Mouse (Mus musculus): ENCODE measurements around the gene Mydgf. TPM values are rescaled to one million over a fixed set of nuclear protein-coding genes. Genes with fewer than 3 reads are reported as not detected.

Gene Mydgf
- polyA plus RNA-seq, 1 experiment from 2014 or later, result 62.3 TPM

- no peak overlapping the region for H3K27ac ChIP-seq
- WGBS, result 65% methylated on average over 2 of the region's 2 CpGs
- no peak overlapping the region for H3K4me3 ChIP-seq
- H3K4me2 ChIP-seq, result no peak overlapping the region
- peaks cover 5% of the 10 kb centered on the region for H3K4me1 ChIP-seq (replicated peaks)
- no peak for ATAC-seq (replicated peaks; ENCODE audit: insufficient number of reproducible peaks, insufficient read depth, low FRiP score, low read depth)
- H3K36me3 ChIP-seq, result peaks cover 55% of the 10 kb centered on the region
- no peaks in the 10 kb centered on the region for H3K27me3 ChIP-seq
- no peak overlapping the region for H3K9ac ChIP-seq
- H3K9me3 ChIP-seq (replicated peaks), result no peaks in the 10 kb centered on the region
Observed at GRCm38 (mm10) chr17:56211090-56211489, 27.4 kb upstream of the Mydgf start.

- H3K4me1 ChIP-seq (replicated peaks), result peaks cover 5% of the 10 kb centered on the region
- H3K4me2 ChIP-seq, result no peak overlapping the region
- H3K9me3 ChIP-seq (replicated peaks), result no peaks in the 10 kb centered on the region
- H3K4me3 ChIP-seq, result no peak overlapping the region
- H3K27ac ChIP-seq, result no peak overlapping the region
- peaks cover 77% of the 10 kb centered on the region for H3K36me3 ChIP-seq
- ATAC-seq (replicated peaks; ENCODE audit: insufficient number of reproducible peaks, insufficient read depth, low FRiP score, low read depth), result no peak
- H3K27me3 ChIP-seq, result no peaks in the 10 kb centered on the region
- WGBS, result 87% methylated on average over 3 of the region's 3 CpGs
- H3K9ac ChIP-seq, result no peak overlapping the region
Observed at GRCm38 (mm10) chr17:56208821-56209220, 25.1 kb upstream of the Mydgf start.

GRCm38 (mm10) chr17:56207963-56208530, 24.3 kb upstream of the Mydgf start:
- Histone ChIP-seq H3K27ac (no peak overlapping the region), H3K4me2 (no peak overlapping the region), H3K9me3 (replicated peaks) (no peaks in the 10 kb centered on the region), H3K9ac (no peak overlapping the region), H3K27me3 (no peaks in the 10 kb centered on the region), H3K4me3 (no peak overlapping the region), H3K36me3 (peaks cover 85% of the 10 kb centered on the region), H3K4me1 (replicated peaks) (peaks cover 4% of the 10 kb centered on the region)
- WGBS, result 89% methylated on average over 9 of the region's 9 CpGs
- no peak for ATAC-seq (replicated peaks; ENCODE audit: insufficient number of reproducible peaks, insufficient read depth, low FRiP score, low read depth)

GRCm38 (mm10) chr17:56206986-56207674, 23.4 kb upstream of the Mydgf start:
- no peak overlapping the region for H3K27ac ChIP-seq
- H3K4me3 ChIP-seq, result no peak overlapping the region
- H3K9me3 ChIP-seq (replicated peaks), result no peaks in the 10 kb centered on the region
- ATAC-seq (replicated peaks; ENCODE audit: insufficient number of reproducible peaks, insufficient read depth, low FRiP score, low read depth), result no peak
- H3K4me1 ChIP-seq (replicated peaks), result no peaks in the 10 kb centered on the region
- no peaks in the 10 kb centered on the region for H3K27me3 ChIP-seq
- no peak overlapping the region for H3K9ac ChIP-seq
- WGBS, result 79% methylated on average over 6 of the region's 6 CpGs
- no peak overlapping the region for H3K4me2 ChIP-seq
- H3K36me3 ChIP-seq, result peaks cover 94% of the 10 kb centered on the region

GRCm38 (mm10) chr17:56206276-56206884, 22.7 kb upstream of the Mydgf start:
- no peaks in the 10 kb centered on the region for H3K4me1 ChIP-seq (replicated peaks)
- H3K4me2 ChIP-seq, result no peak overlapping the region
- no peak overlapping the region for H3K27ac ChIP-seq
- no peak overlapping the region for H3K9ac ChIP-seq
- no peaks in the 10 kb centered on the region for H3K27me3 ChIP-seq
- WGBS, result 70% methylated on average over 10 of the region's 10 CpGs
- H3K36me3 ChIP-seq, result peaks cover 94% of the 10 kb centered on the region
- no peak overlapping the region for H3K4me3 ChIP-seq
- ATAC-seq (replicated peaks; ENCODE audit: insufficient number of reproducible peaks, insufficient read depth, low FRiP score, low read depth), result no peak
- no peaks in the 10 kb centered on the region for H3K9me3 ChIP-seq (replicated peaks)

GRCm38 (mm10) chr17:56203729-56204128, 20.0 kb upstream of the Mydgf start:
- WGBS, result 54% methylated on average over 3 of the region's 3 CpGs
- H3K27ac ChIP-seq, result no peak overlapping the region
- H3K36me3 ChIP-seq, result peaks cover 82% of the 10 kb centered on the region
- H3K4me2 ChIP-seq, result no peak overlapping the region
- H3K4me1 ChIP-seq (replicated peaks), result no peaks in the 10 kb centered on the region
- H3K27me3 ChIP-seq, result no peaks in the 10 kb centered on the region
- no peak overlapping the region for H3K4me3 ChIP-seq
- H3K9ac ChIP-seq, result no peak overlapping the region
- ATAC-seq (replicated peaks; ENCODE audit: insufficient number of reproducible peaks, insufficient read depth, low FRiP score, low read depth), result no peak
- H3K9me3 ChIP-seq (replicated peaks), result no peaks in the 10 kb centered on the region

GRCm38 (mm10) chr17:56202476-56202875, 18.8 kb upstream of the Mydgf start:
- Histone ChIP-seq H3K36me3 (peaks cover 85% of the 10 kb centered on the region), H3K27me3 (no peaks in the 10 kb centered on the region), H3K9ac (no peak overlapping the region), H3K4me2 (no peak overlapping the region), H3K27ac (no peak overlapping the region), H3K4me1 (replicated peaks) (no peaks in the 10 kb centered on the region), H3K4me3 (no peak overlapping the region), H3K9me3 (replicated peaks) (no peaks in the 10 kb centered on the region)
- no peak for ATAC-seq (replicated peaks; ENCODE audit: insufficient number of reproducible peaks, insufficient read depth, low FRiP score, low read depth)
- WGBS, result 89% methylated on average over 8 of the region's 8 CpGs

GRCm38 (mm10) chr17:56201642-56202041, 17.9 kb upstream of the Mydgf start:
- Histone ChIP-seq H3K9ac (no peak overlapping the region), H3K4me1 (replicated peaks) (no peaks in the 10 kb centered on the region), H3K9me3 (replicated peaks) (no peaks in the 10 kb centered on the region), H3K36me3 (peaks cover 86% of the 10 kb centered on the region), H3K27me3 (no peaks in the 10 kb centered on the region), H3K4me2 (no peak overlapping the region), H3K4me3 (no peak overlapping the region), H3K27ac (no peak overlapping the region)
- no peak for ATAC-seq (replicated peaks; ENCODE audit: insufficient number of reproducible peaks, insufficient read depth, low FRiP score, low read depth)
- 67% methylated on average over 3 of the region's 3 CpGs for WGBS

- ATAC-seq (replicated peaks; ENCODE audit: insufficient number of reproducible peaks, insufficient read depth, low FRiP score, low read depth), result no peak
- Histone ChIP-seq H3K4me3 (no peak overlapping the region), H3K27ac (no peak overlapping the region), H3K27me3 (no peaks in the 10 kb centered on the region), H3K9me3 (replicated peaks) (no peaks in the 10 kb centered on the region), H3K36me3 (peaks cover 85% of the 10 kb centered on the region), H3K9ac (no peak overlapping the region), H3K4me2 (no peak overlapping the region), H3K4me1 (replicated peaks) (no peaks in the 10 kb centered on the region)
- WGBS, result 84% methylated on average over 9 of the region's 9 CpGs
Observed at GRCm38 (mm10) chr17:56200586-56200985, 16.9 kb upstream of the Mydgf start.

GRCm38 (mm10) chr17:56196860-56197259, 13.1 kb upstream of the Mydgf start:
- H3K4me1 ChIP-seq (replicated peaks), result no peaks in the 10 kb centered on the region
- WGBS, result 74% methylated on average over 2 of the region's 2 CpGs
- peaks cover 83% of the 10 kb centered on the region for H3K36me3 ChIP-seq

GRCm38 (mm10) chr17:56194765-56195164, 11.0 kb upstream of the Mydgf start:
- Histone ChIP-seq H3K36me3 (peaks cover 86% of the 10 kb centered on the region), H3K9ac (no peak overlapping the region), H3K9me3 (replicated peaks) (no peaks in the 10 kb centered on the region), H3K4me3 (no peak overlapping the region), H3K27ac (no peak overlapping the region), H3K4me2 (no peak overlapping the region), H3K4me1 (replicated peaks) (no peaks in the 10 kb centered on the region), H3K27me3 (no peaks in the 10 kb centered on the region)
- 89% methylated on average over 13 of the region's 13 CpGs for WGBS
- ATAC-seq (replicated peaks; ENCODE audit: insufficient number of reproducible peaks, insufficient read depth, low FRiP score, low read depth), result no peak; the same call in 1 of the 2 replicates

More at GRCm38 (mm10) chr17:56196860-56197259, 13.1 kb upstream of the Mydgf start:
- Histone ChIP-seq H3K27ac (no peak overlapping the region), H3K4me2 (no peak overlapping the region), H3K4me3 (no peak overlapping the region), H3K9ac (no peak overlapping the region), H3K27me3 (no peaks in the 10 kb centered on the region), H3K9me3 (replicated peaks) (no peaks in the 10 kb centered on the region)
- no peak for ATAC-seq (replicated peaks; ENCODE audit: insufficient number of reproducible peaks, insufficient read depth, low FRiP score, low read depth)
